Mouse (Mus musculus) limb, embryonic 13.5 days (tissue): Measurements from ENCODE around the gene Gm5039. TPM values are rescaled to one million over a fixed set of nuclear protein-coding genes. Genes with fewer than 3 reads are reported as not detected.
"Not testable (repeated sequence)": the region's sequence is repeated elsewhere in the genome, so short reads cannot be mapped to it uniquely, and the experiment has no call there.

Experiments used
- ATAC-seq: fragments of 200-750 bp; cut with Nextera tagmentation; 2 replicates; pipeline ENCODE4 v1.8.0; 2017; ENCODE audit warnings: low read depth, moderate number of reproducible peaks, moderate TSS enrichment; ENCODE audit not compliant: low FRiP score
- H3K27ac ChIP-seq: fragments of 300-500 bp; sonication (generic); 2 replicates; pipeline ENCODE4 v1.5.1; 2015; ENCODE audit warnings: inconsistent platforms, mild to moderate bottlenecking, moderate library complexity
- H3K27me3 ChIP-seq: fragments of 300-500 bp; sonication (generic); 2 replicates; pipeline ENCODE4 v1.6.1; 2015; ENCODE audit warnings: mild to moderate bottlenecking, inconsistent platforms
- H3K36me3 ChIP-seq: fragments of 300-500 bp; sonication (generic); 2 replicates; pipeline ENCODE4 v1.6.1; 2015; ENCODE audit warnings: inconsistent platforms, mild to moderate bottlenecking, moderate library complexity
- H3K4me1 ChIP-seq: fragments of 300-500 bp; sonication (generic); 2 replicates; pipeline ENCODE4 v1.6.1; 2015; ENCODE audit warnings: inconsistent platforms
- H3K4me2 ChIP-seq: fragments of 300-500 bp; sonication (generic); replicated peaks from 2 replicates; pipeline ENCODE4 v1.6.1; 2015; ENCODE audit warnings: inconsistent platforms, mild to moderate bottlenecking, moderate library complexity
- H3K4me3 ChIP-seq: fragments of 300-500 bp; sonication (generic); 2 replicates; pipeline ENCODE4 v1.5.1; 2015; ENCODE audit warnings: moderate library complexity, mild to moderate bottlenecking, inconsistent platforms
- H3K9ac ChIP-seq: fragments of 300-500 bp; sonication (generic); 2 replicates; pipeline ENCODE4 v1.6.1; 2015; ENCODE audit warnings: mild to moderate bottlenecking, inconsistent platforms
- H3K9me3 ChIP-seq: fragments of 300-500 bp; sonication (generic); 2 replicates; pipeline ENCODE4 v1.6.1; 2016; ENCODE audit warnings: inconsistent platforms
- WGBS: fragments of 180-500 bp; shearing (Covaris S2); methylation state at CpG from one replicate; pipeline ENCODE4 v1.1.7; 2015; 5-methylcytosine and 5-hydroxymethylcytosine counted together
- polyA plus RNA-seq: library from polyadenylated mRNA; unstranded; fragments of >200 nt; fragmentation: Nextera tagmentation; extraction: Ambion mirVana; gene quantifications from 2 replicates; pipeline ENCODE4 v1.2.1, GENCODE M21; 2015

The Gm5039 gene
- polyA plus RNA-seq, result not detected in 2 replicates

GRCm38 (mm10) chr12:88323926-88324325 is at the start of gene Gm5039:
Gene Gm5039 (minus strand): TSS chr12:88324026.
- H3K4me1 ChIP-seq, H3K4me2 ChIP-seq, H3K9me3 ChIP-seq, H3K4me3 ChIP-seq, ATAC-seq, H3K27ac ChIP-seq, H3K27me3 ChIP-seq, H3K9ac ChIP-seq, H3K36me3 ChIP-seq: not testable (repeated sequence)
- WGBS, result 85% methylated on average over 2 of the region's 2 CpGs

GRCm38 (mm10) chr12:88372018-88372417 is 48.2 kb upstream of the Gm5039 start:
- Histone ChIP-seq H3K27me3 (no peaks in the 10 kb centered on the region), H3K27ac (no peak overlapping the region), H3K4me3 (no peak overlapping the region), H3K4me1 (no peaks in the 10 kb centered on the region), H3K9me3 (no peaks in the 10 kb centered on the region), H3K4me2 (no peak overlapping the region), H3K36me3 (no peaks in the 10 kb centered on the region), H3K9ac (no peak overlapping the region)
- ATAC-seq, result no peak
- 64% methylated on average over 5 of the region's 5 CpGs for WGBS

GRCm38 (mm10) chr12:88370321-88370720 is 46.5 kb upstream of the Gm5039 start:
- not testable (repeated sequence) for H3K4me1 ChIP-seq, H3K27me3 ChIP-seq, H3K36me3 ChIP-seq, H3K4me3 ChIP-seq, H3K4me2 ChIP-seq, H3K9me3 ChIP-seq, ATAC-seq, H3K9ac ChIP-seq, H3K27ac ChIP-seq
- WGBS, result 0% methylated on average over 1 of the region's 1 CpGs

- not testable (repeated sequence) for H3K9me3 ChIP-seq, H3K27ac ChIP-seq, ATAC-seq, H3K9ac ChIP-seq, H3K36me3 ChIP-seq, H3K4me3 ChIP-seq, H3K27me3 ChIP-seq, H3K4me2 ChIP-seq, H3K4me1 ChIP-seq
- 69% methylated on average over 4 of the region's 4 CpGs for WGBS
Observed at GRCm38 (mm10) chr12:88369690-88370089, 45.9 kb upstream of the Gm5039 start.

- no peak overlapping the region for H3K9ac ChIP-seq
- H3K4me1 ChIP-seq, result no peaks in the 10 kb centered on the region
- H3K4me2 ChIP-seq, result no peak overlapping the region
- no peak for ATAC-seq
- H3K27me3 ChIP-seq, result no peaks in the 10 kb centered on the region
- H3K36me3 ChIP-seq, result no peaks in the 10 kb centered on the region
- H3K27ac ChIP-seq, result no peak overlapping the region
- H3K4me3 ChIP-seq, result no peak overlapping the region
- WGBS, result 85% methylated on average over 4 of the region's 4 CpGs
- no peaks in the 10 kb centered on the region for H3K9me3 ChIP-seq
Observed at GRCm38 (mm10) chr12:88368618-88369017, 44.8 kb upstream of the Gm5039 start.

GRCm38 (mm10) chr12:88367673-88368072 is 43.8 kb upstream of the Gm5039 start:
- Histone ChIP-seq H3K27ac (no peak overlapping the region), H3K9me3 (no peaks in the 10 kb centered on the region), H3K4me2 (no peak overlapping the region), H3K9ac (no peak overlapping the region), H3K27me3 (no peaks in the 10 kb centered on the region), H3K36me3 (no peaks in the 10 kb centered on the region), H3K4me1 (no peaks in the 10 kb centered on the region), H3K4me3 (no peak overlapping the region)
- no peak for ATAC-seq
- 79% methylated on average over 4 of the region's 4 CpGs for WGBS

GRCm38 (mm10) chr12:88361120-88361445 is 37.3 kb upstream of the Gm5039 start:
- Histone ChIP-seq H3K27ac (no peak overlapping the region), H3K4me3 (peak overlapping the region; percentile 74), H3K4me2 (peak overlapping the region; percentile 81), H3K9me3 (no peaks in the 10 kb centered on the region), H3K4me1 (0 out of 2 replicates have a peak, but pooled peaks cover 5% of the 10 kb centered on the region), H3K9ac (peak overlapping the region; percentile 85), H3K36me3 (no peaks in the 10 kb centered on the region), H3K27me3 (no peaks in the 10 kb centered on the region)
- 51% methylated on average over 9 of the region's 9 CpGs for WGBS
- ATAC-seq, result no peak

- H3K27ac ChIP-seq, result peak within 1 kb of the TSS; percentile 52; the same call in 1 of the 2 replicates
- under 1% methylated on average over 38 of the region's 38 CpGs for WGBS
- H3K27me3 ChIP-seq, result no peaks in the 10 kb centered on the region
- H3K4me1 ChIP-seq, result 0 out of 2 replicates have a peak, but pooled peaks cover 5% of the 10 kb centered on the region
- ATAC-seq, result peak; percentile 97
- H3K9ac ChIP-seq, result peak within 1 kb of the TSS; percentile 85
- no peaks in the 10 kb centered on the region for H3K36me3 ChIP-seq
- peak within 1 kb of the TSS; percentile 74 for H3K4me3 ChIP-seq
- H3K9me3 ChIP-seq, result no peaks in the 10 kb centered on the region
- peak within 1 kb of the TSS; percentile 81 for H3K4me2 ChIP-seq
Observed at GRCm38 (mm10) chr12:88360441-88361119, 36.8 kb upstream of the Gm5039 start, which contains the start of gene Adck1. Gene Adck1 (plus strand): TSS chr12:88360554.

- H3K27ac ChIP-seq, result no peak overlapping the region
- H3K9me3 ChIP-seq, result no peaks in the 10 kb centered on the region
- peak overlapping the region; percentile 63 for H3K4me2 ChIP-seq
- no peaks in the 10 kb centered on the region for H3K36me3 ChIP-seq
- no peaks in the 10 kb centered on the region for H3K27me3 ChIP-seq
- H3K9ac ChIP-seq, result peak overlapping the region; percentile 59
- no peaks in the 10 kb centered on the region for H3K4me1 ChIP-seq
- ATAC-seq, result no peak
- 26% methylated on average over 37 of the region's 41 CpGs for WGBS
- peak overlapping the region; percentile 38 for H3K4me3 ChIP-seq
Observed at GRCm38 (mm10) chr12:88354182-88354702, 30.4 kb upstream of the Gm5039 start.

GRCm38 (mm10) chr12:88341286-88341685 is 17.5 kb upstream of the Gm5039 start:
- peaks cover 13% of the 10 kb centered on the region for H3K9me3 ChIP-seq
- H3K4me1 ChIP-seq, H3K36me3 ChIP-seq, H3K27ac ChIP-seq, H3K9ac ChIP-seq, H3K4me2 ChIP-seq, H3K4me3 ChIP-seq, H3K27me3 ChIP-seq, ATAC-seq: not testable (repeated sequence)
- WGBS, result 48% methylated on average over 2 of the region's 2 CpGs

GRCm38 (mm10) chr12:88336662-88337413 is 13.0 kb upstream of the Gm5039 start:
- not testable (repeated sequence) for H3K27me3 ChIP-seq, H3K4me3 ChIP-seq, H3K27ac ChIP-seq, H3K4me1 ChIP-seq, H3K36me3 ChIP-seq, H3K9me3 ChIP-seq, H3K9ac ChIP-seq, ATAC-seq, H3K4me2 ChIP-seq
- 80% methylated on average over 4 of the region's 4 CpGs for WGBS

GRCm38 (mm10) chr12:88314556-88314955 is 9.3 kb downstream of the Gm5039 start:
- no peak overlapping the region for H3K27ac ChIP-seq
- no peak overlapping the region for H3K4me3 ChIP-seq
- no peaks in the 10 kb centered on the region for H3K4me1 ChIP-seq
- no peak overlapping the region for H3K9ac ChIP-seq
- no peak for ATAC-seq
- WGBS, result 83% methylated on average over 3 of the region's 3 CpGs
- no peaks in the 10 kb centered on the region for H3K36me3 ChIP-seq
- H3K4me2 ChIP-seq, result no peak overlapping the region
- no peaks in the 10 kb centered on the region for H3K9me3 ChIP-seq
- no peaks in the 10 kb centered on the region for H3K27me3 ChIP-seq
